Mouse (Mus musculus) midbrain, postnatal 0 days (tissue): ENCODE measurements around the gene Med7. TPM values are rescaled to one million over a fixed set of nuclear protein-coding genes. Genes with fewer than 3 reads are reported as not detected.

ENCODE experiments used
- ATAC-seq: fragments of 200-750 bp; cut with Nextera tagmentation; 2 replicates; pipeline ENCODE4 v1.8.0; 2017; ENCODE audit warnings: moderate number of reproducible peaks, mild to moderate bottlenecking, moderate TSS enrichment, moderate library complexity; ENCODE audit not compliant: low FRiP score
- DNase-seq: peaks from one replicate; pipeline ENCODE4 v3.0.0-alpha.2; 2015; ENCODE audit warnings: low spot score
- H3K27ac ChIP-seq: fragments of 300-500 bp; sonication (generic); 2 replicates; pipeline ENCODE4 v1.5.1; 2014; ENCODE audit warnings: low read depth, mild to moderate bottlenecking, low read length, mixed read lengths
- H3K27me3 ChIP-seq: fragments of 300-500 bp; sonication (generic); 2 replicates; pipeline ENCODE4 v1.6.1; 2014; ENCODE audit warnings: low read length, control low read depth, mixed read lengths; ENCODE audit not compliant: insufficient read depth
- H3K36me3 ChIP-seq: fragments of 300-500 bp; sonication (generic); 2 replicates; pipeline ENCODE4 v1.6.1; 2014; ENCODE audit warnings: low read length, control low read depth, mixed read lengths; ENCODE audit not compliant: insufficient read depth
- H3K4me1 ChIP-seq: fragments of 300-500 bp; sonication (generic); 2 replicates; pipeline ENCODE4 v1.6.1; 2014; ENCODE audit warnings: mild to moderate bottlenecking, control low read depth, antibody characterized with exemption, low read length, mixed read lengths; ENCODE audit not compliant: insufficient read depth
- H3K4me2 ChIP-seq: fragments of 300-500 bp; sonication (generic); 2 replicates; pipeline ENCODE4 v1.6.1; 2014; ENCODE audit warnings: low read depth, mild to moderate bottlenecking, low read length, mixed read lengths; ENCODE audit not compliant: poor library complexity, severe bottlenecking
- H3K4me3 ChIP-seq: fragments of 300-500 bp; sonication (generic); 2 replicates; pipeline ENCODE4 v1.5.1; 2014; ENCODE audit warnings: low read depth, mild to moderate bottlenecking, low read length, moderate library complexity
- H3K9ac ChIP-seq: fragments of 300-500 bp; sonication (generic); replicated peaks from 2 replicates; pipeline ENCODE4 v1.6.1; 2014; ENCODE audit warnings: mild to moderate bottlenecking, low read length, moderate library complexity, mixed read lengths; ENCODE audit not compliant: poor library complexity, severe bottlenecking
- H3K9me3 ChIP-seq: fragments of 300-500 bp; sonication (generic); 2 replicates; pipeline ENCODE4 v1.6.1; 2016; ENCODE audit warnings: low read length, control low read depth
- CTCF ChIP-seq: IDR thresholded peaks from 2 replicates; pipeline ENCODE4 v1.5.1; 2016; ENCODE audit warnings: antibody characterized with exemption, mild to moderate bottlenecking
- WGBS: fragments of 180-500 bp; shearing (Covaris S2); extraction: QIAGEN DNeasy Blood & Tissue Kit; methylation state at CpG from one replicate; pipeline ENCODE4 v1.1.7; 2014; 5-methylcytosine and 5-hydroxymethylcytosine counted together
- polyA plus RNA-seq: library from polyadenylated mRNA; unstranded; fragments of >200 nt; fragmentation: Nextera tagmentation; extraction: Ambion mirVana; gene quantifications from 2 replicates; pipeline ENCODE4 v1.2.1, GENCODE M21; 2015
- total RNA-seq: library from RNA; depleted of rRNA; stranded (reverse); fragments of >200 nt; gene quantifications from 2 replicates; pipeline ENCODE4 v1.2.3, GENCODE M21; 2014; rRNA removed

Med7 gene
- total RNA-seq, result 19.4 and 20.1 TPM in 2 replicates
- polyA plus RNA-seq, result 53.3 and 53.8 TPM in 2 replicates

- H3K4me1 ChIP-seq, result no peaks in the 10 kb centered on the region
- H3K36me3 ChIP-seq, result no peaks in the 10 kb centered on the region
- DNase-seq (peak; percentile 99), ATAC-seq (peak; percentile 100)
- H3K9me3 ChIP-seq, result no peaks in the 10 kb centered on the region
- no peaks in the 10 kb centered on the region for H3K27me3 ChIP-seq
- WGBS, result 0% methylated on average over 47 of the region's 59 CpGs
- peak within 1 kb of the TSS; percentile 95 for H3K9ac ChIP-seq
- H3K27ac ChIP-seq, result peak within 1 kb of the TSS; percentile 86
- peak within 1 kb of the TSS; percentile 88 for H3K4me2 ChIP-seq
- H3K4me3 ChIP-seq, result peak within 1 kb of the TSS; percentile 88
- no peak for TF ChIP-seq CTCF
Observed at GRCm38 (mm10) chr11:46436760-46437458, at the start of gene Med7. Med7 (plus strand) TSS chr11:46436925.

- Histone ChIP-seq H3K4me3 (no peak overlapping the region), H3K9me3 (no peaks in the 10 kb centered on the region), H3K36me3 (no peaks in the 10 kb centered on the region), H3K27ac (no peak overlapping the region), H3K4me1 (no peaks in the 10 kb centered on the region), H3K4me2 (no peak overlapping the region), H3K27me3 (no peaks in the 10 kb centered on the region), H3K9ac (no peak overlapping the region)
- WGBS, result 92% methylated on average over 8 of the region's 8 CpGs
- DNase-seq (no peak), ATAC-seq (no peak)
- no peak for TF ChIP-seq CTCF
Observed at GRCm38 (mm10) chr11:46387061-46387460, 49.7 kb upstream of the Med7 start.

- Histone ChIP-seq H3K27me3 (no peaks in the 10 kb centered on the region), H3K9ac (no peak overlapping the region), H3K9me3 (no peaks in the 10 kb centered on the region), H3K27ac (no peak overlapping the region), H3K4me1 (no peaks in the 10 kb centered on the region), H3K4me2 (no peak overlapping the region), H3K4me3 (no peak overlapping the region), H3K36me3 (no peaks in the 10 kb centered on the region)
- no peak for TF ChIP-seq CTCF
- no peak for DNase-seq
- 70% methylated on average over 6 of the region's 6 CpGs for WGBS
- no peak for ATAC-seq
Observed at GRCm38 (mm10) chr11:46388438-46388837, 48.3 kb upstream of the Med7 start.

GRCm38 (mm10) chr11:46389336-46390117, 47.2 kb upstream of the Med7 start, which contains the start of gene Itk:
Itk (minus strand) TSS chr11:46389515.
- Histone ChIP-seq H3K9ac (no peak within 1 kb of the TSS), H3K4me2 (no peak within 1 kb of the TSS), H3K36me3 (no peaks in the 10 kb centered on the region), H3K9me3 (no peaks in the 10 kb centered on the region), H3K27me3 (no peaks in the 10 kb centered on the region), H3K4me1 (no peaks in the 10 kb centered on the region), H3K4me3 (no peak within 1 kb of the TSS), H3K27ac (no peak within 1 kb of the TSS)
- TF ChIP-seq CTCF, result no peak
- DNase-seq, result no peak
- WGBS, result 85% methylated on average over 13 of the region's 13 CpGs
- no peak for ATAC-seq

- Histone ChIP-seq H3K36me3 (no peaks in the 10 kb centered on the region), H3K27ac (no peak overlapping the region), H3K9ac (no peak overlapping the region), H3K4me3 (no peak overlapping the region), H3K4me2 (no peak overlapping the region), H3K27me3 (no peaks in the 10 kb centered on the region), H3K9me3 (no peaks in the 10 kb centered on the region), H3K4me1 (no peaks in the 10 kb centered on the region)
- WGBS, result 45% methylated on average over 3 of the region's 3 CpGs
- no peak for TF ChIP-seq CTCF
- ATAC-seq (no peak), DNase-seq (no peak)
Observed at GRCm38 (mm10) chr11:46390621-46391020, 46.1 kb upstream of the Med7 start.

GRCm38 (mm10) chr11:46392890-46393289, 43.8 kb upstream of the Med7 start:
- Histone ChIP-seq H3K9me3 (no peaks in the 10 kb centered on the region), H3K4me2 (no peak overlapping the region), H3K4me1 (no peaks in the 10 kb centered on the region), H3K36me3 (no peaks in the 10 kb centered on the region), H3K27me3 (no peaks in the 10 kb centered on the region), H3K4me3 (no peak overlapping the region), H3K9ac (no peak overlapping the region), H3K27ac (no peak overlapping the region)
- ATAC-seq, result no peak
- no peak for TF ChIP-seq CTCF
- 89% methylated on average over 7 of the region's 7 CpGs for WGBS
- no peak for DNase-seq
